Mouse (Mus musculus): ENCODE measurements around the gene Rad54l. TPM values are rescaled to one million over a fixed set of nuclear protein-coding genes. Genes with fewer than 3 reads are reported as not detected.
A peak's percentile ranks its signal among the peaks of the same experiment; 100 is the strongest.

Gene Rad54l
- polyA plus RNA-seq, 1 experiment from 2014 or later: 80.9 TPM

GRCm38 (mm10) chr4:116076369-116077231 lies 46.9 kb downstream of the Rad54l start:
- peak; percentile 60 for DNase-seq (ENCODE audit: low spot score)
- Histone ChIP-seq H3K36me3 (peaks cover 26% of the 10 kb centered on the region), H3K27ac (replicated peaks) (peak overlapping the region; percentile 99), H3K27me3 (ENCODE audit: low read depth, poor library complexity, severe bottlenecking) (no peaks in the 10 kb centered on the region), H3K4me3 (peak overlapping the region; percentile 99), H3K4me1 (peaks cover 37% of the 10 kb centered on the region), H3K9me3 (replicated peaks) (no peaks in the 10 kb centered on the region)
- WGBS: 2% methylated on average over 37 of the region's 37 CpGs

- 1% methylated on average over 77 of the region's 77 CpGs for WGBS
- H3K27me3 ChIP-seq (ENCODE audit: low read depth, poor library complexity, severe bottlenecking): no peaks in the 10 kb centered on the region
- H3K27ac ChIP-seq (replicated peaks): peak overlapping the region; percentile 99
- peaks cover 23% of the 10 kb centered on the region for H3K36me3 ChIP-seq
- peaks cover 37% of the 10 kb centered on the region for H3K4me1 ChIP-seq
- DNase-seq (ENCODE audit: low spot score): peak; percentile 85
- H3K9me3 ChIP-seq (replicated peaks): no peaks in the 10 kb centered on the region
- H3K4me3 ChIP-seq: peak overlapping the region; percentile 99
Observed at GRCm38 (mm10) chr4:116075631-116076368, 47.7 kb downstream of the Rad54l start.

- DNase-seq (ENCODE audit: low spot score): peak; percentile 95
- no peaks in the 10 kb centered on the region for H3K9me3 ChIP-seq (replicated peaks)
- under 1% methylated on average over 55 of the region's 55 CpGs for WGBS
- peaks cover 23% of the 10 kb centered on the region for H3K36me3 ChIP-seq
- H3K27me3 ChIP-seq (ENCODE audit: low read depth, poor library complexity, severe bottlenecking): no peaks in the 10 kb centered on the region
- peaks cover 37% of the 10 kb centered on the region for H3K4me1 ChIP-seq
- H3K27ac ChIP-seq (replicated peaks): peak within 1 kb of the TSS; percentile 99
- H3K4me3 ChIP-seq: peak within 1 kb of the TSS; percentile 99
Observed at GRCm38 (mm10) chr4:116074861-116075620, 48.4 kb downstream of the Rad54l start, which contains the start of the genes Uqcrh and Lrrc41. Gene Uqcrh (minus strand): TSS chr4:116075071. Gene Lrrc41 (plus strand): TSS chr4:116075269.

- Histone ChIP-seq H3K9me3 (replicated peaks) (no peaks in the 10 kb centered on the region), H3K4me3 (peak overlapping the region; percentile 99), H3K27ac (replicated peaks) (peak overlapping the region; percentile 99), H3K4me1 (peaks cover 37% of the 10 kb centered on the region), H3K36me3 (peaks cover 23% of the 10 kb centered on the region), H3K27me3 (ENCODE audit: low read depth, poor library complexity, severe bottlenecking) (no peaks in the 10 kb centered on the region)
- WGBS: 4% methylated on average over 8 of the region's 8 CpGs
- no peak for DNase-seq (ENCODE audit: low spot score)
Observed at GRCm38 (mm10) chr4:116074145-116074675, 49.3 kb downstream of the Rad54l start.

GRCm38 (mm10) chr4:116073146-116073545 lies 50.3 kb downstream of the Rad54l start:
- Histone ChIP-seq H3K4me1 (peaks cover 37% of the 10 kb centered on the region), H3K36me3 (peaks cover 32% of the 10 kb centered on the region), H3K27ac (replicated peaks) (no peak overlapping the region), H3K9me3 (replicated peaks) (no peaks in the 10 kb centered on the region), H3K27me3 (ENCODE audit: low read depth, poor library complexity, severe bottlenecking) (no peaks in the 10 kb centered on the region), H3K4me3 (peak overlapping the region; percentile 99; the same call in 1 of the 2 replicates)
- 62% methylated on average over 4 of the region's 4 CpGs for WGBS
- no peak for DNase-seq (ENCODE audit: low spot score)

- Histone ChIP-seq H3K4me3 (no peak overlapping the region), H3K27me3 (ENCODE audit: low read depth, poor library complexity, severe bottlenecking) (no peaks in the 10 kb centered on the region), H3K9me3 (replicated peaks) (no peaks in the 10 kb centered on the region), H3K4me1 (peaks cover 19% of the 10 kb centered on the region), H3K27ac (replicated peaks) (no peak overlapping the region), H3K36me3 (peaks cover 62% of the 10 kb centered on the region)
- DNase-seq (ENCODE audit: low spot score): no peak
- 92% methylated on average over 6 of the region's 6 CpGs for WGBS
Observed at GRCm38 (mm10) chr4:116070116-116070515, 53.4 kb downstream of the Rad54l start.

GRCm38 (mm10) chr4:116063855-116064254 lies 59.6 kb downstream of the Rad54l start:
- no peak overlapping the region for H3K4me3 ChIP-seq
- H3K27me3 ChIP-seq (ENCODE audit: low read depth, poor library complexity, severe bottlenecking): no peaks in the 10 kb centered on the region
- 0 out of 2 replicates have a peak, but pooled peaks cover 4% of the 10 kb centered on the region for H3K4me1 ChIP-seq
- H3K9me3 ChIP-seq (replicated peaks): no peaks in the 10 kb centered on the region
- no peak for DNase-seq (ENCODE audit: low spot score)
- 57% methylated on average over 1 of the region's 1 CpGs for WGBS
- peaks cover 41% of the 10 kb centered on the region for H3K36me3 ChIP-seq
- no peak overlapping the region for H3K27ac ChIP-seq (replicated peaks)

GRCm38 (mm10) chr4:116059012-116059726 lies 64.3 kb downstream of the Rad54l start:
- 82% methylated on average over 5 of the region's 5 CpGs for WGBS

GRCm38 (mm10) chr4:116057559-116057958 lies 65.9 kb downstream of the Rad54l start:
- no peaks in the 10 kb centered on the region for H3K27me3 ChIP-seq (ENCODE audit: low read depth, poor library complexity, severe bottlenecking)
- no peak for DNase-seq (ENCODE audit: low spot score)
- no peak overlapping the region for H3K27ac ChIP-seq (replicated peaks)
- no peaks in the 10 kb centered on the region for H3K9me3 ChIP-seq (replicated peaks)
- no peak overlapping the region for H3K4me3 ChIP-seq
- WGBS: 0% methylated on average over 1 of the region's 1 CpGs
- no peaks in the 10 kb centered on the region for H3K36me3 ChIP-seq
- H3K4me1 ChIP-seq: peaks cover 16% of the 10 kb centered on the region

More at GRCm38 (mm10) chr4:116059012-116059726, 64.3 kb downstream of the Rad54l start:
- no peak overlapping the region for H3K4me3 ChIP-seq
- H3K27me3 ChIP-seq (ENCODE audit: low read depth, poor library complexity, severe bottlenecking): no peaks in the 10 kb centered on the region
- H3K4me1 ChIP-seq: peaks cover 7% of the 10 kb centered on the region; the same call in 1 of the 2 replicates
- no peaks in the 10 kb centered on the region for H3K9me3 ChIP-seq (replicated peaks)
- no peak for DNase-seq (ENCODE audit: low spot score)
- no peak overlapping the region for H3K27ac ChIP-seq (replicated peaks)
- no peaks in the 10 kb centered on the region for H3K36me3 ChIP-seq

GRCm38 (mm10) chr4:116053399-116053961 lies 70.0 kb downstream of the Rad54l start, which contains the start of gene Nsun4:
Gene Nsun4 (minus strand): TSS chr4:116053876.
- peak; percentile 86 for DNase-seq (ENCODE audit: low spot score)
- Histone ChIP-seq H3K36me3 (no peaks in the 10 kb centered on the region), H3K27ac (replicated peaks) (peak within 1 kb of the TSS; percentile 84), H3K9me3 (replicated peaks) (no peaks in the 10 kb centered on the region), H3K4me3 (peak within 1 kb of the TSS; percentile 69), H3K4me1 (peaks cover 21% of the 10 kb centered on the region), H3K27me3 (ENCODE audit: low read depth, poor library complexity, severe bottlenecking) (no peaks in the 10 kb centered on the region)
- under 1% methylated on average over 35 of the region's 35 CpGs for WGBS

- WGBS: 9% methylated on average over 22 of the region's 22 CpGs
Observed at GRCm38 (mm10) chr4:116052526-116053293, 70.8 kb downstream of the Rad54l start.

More at GRCm38 (mm10) chr4:116052526-116053293, 70.8 kb downstream of the Rad54l start:
- Histone ChIP-seq H3K27ac (replicated peaks) (peak overlapping the region; percentile 84), H3K36me3 (peaks cover 7% of the 10 kb centered on the region), H3K27me3 (ENCODE audit: low read depth, poor library complexity, severe bottlenecking) (no peaks in the 10 kb centered on the region), H3K9me3 (replicated peaks) (no peaks in the 10 kb centered on the region), H3K4me1 (peaks cover 21% of the 10 kb centered on the region), H3K4me3 (peak overlapping the region; percentile 69)
- DNase-seq (ENCODE audit: low spot score): peak; percentile 52

Data from midbrain, embryonic 10.5 days (tissue).